Mouse (Mus musculus) effector memory CD4-positive, alpha-beta T cell, adult 5 months (primary cell): Measurements from ENCODE around the gene 4932438A13Rik. TPM values are rescaled to one million over a fixed set of nuclear protein-coding genes. Genes with fewer than 3 reads are reported as not detected.

Experiments used
- polyA plus RNA-seq: library from polyadenylated mRNA; unstranded; fragments of 100-300 nt; shearing (Covaris generic); gene quantifications from one replicate; pipeline ENCODE4 v1.2.1, GENCODE M21; 2017

4932438A13Rik gene
- 504 TPM for polyA plus RNA-seq

DNA sequence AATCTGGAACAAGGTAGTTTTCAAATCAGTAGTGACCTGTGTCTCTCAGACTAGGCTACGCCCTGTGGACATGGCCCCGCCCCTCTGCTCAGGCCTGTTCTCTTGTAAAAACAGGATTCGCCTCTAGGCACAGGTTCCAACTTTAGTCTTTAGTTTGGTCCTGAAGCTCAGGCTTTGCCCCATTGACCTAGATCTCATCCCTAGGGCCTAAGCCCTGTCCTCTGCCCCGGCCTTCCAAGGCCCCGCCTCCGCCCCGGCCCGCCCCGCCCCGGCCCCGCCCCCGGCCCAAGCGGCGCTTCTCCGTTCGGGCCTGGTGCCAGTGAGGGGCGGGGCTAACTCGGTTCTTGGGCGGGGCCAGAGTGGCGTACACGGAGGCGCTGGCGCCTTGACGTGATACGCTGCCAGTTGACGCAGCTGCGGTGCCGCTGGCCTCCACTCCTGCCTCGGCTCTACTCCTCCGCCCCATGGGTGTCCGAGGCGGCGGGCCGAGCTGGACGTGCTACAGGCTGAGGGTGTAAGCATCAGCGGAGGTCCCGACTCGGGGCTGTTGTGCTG lies at the start of gene 4932438A13Rik:
TSS of gene 4932438A13Rik (plus strand) at position 384 of the 555 bp plus-strand sequence.

DNA sequence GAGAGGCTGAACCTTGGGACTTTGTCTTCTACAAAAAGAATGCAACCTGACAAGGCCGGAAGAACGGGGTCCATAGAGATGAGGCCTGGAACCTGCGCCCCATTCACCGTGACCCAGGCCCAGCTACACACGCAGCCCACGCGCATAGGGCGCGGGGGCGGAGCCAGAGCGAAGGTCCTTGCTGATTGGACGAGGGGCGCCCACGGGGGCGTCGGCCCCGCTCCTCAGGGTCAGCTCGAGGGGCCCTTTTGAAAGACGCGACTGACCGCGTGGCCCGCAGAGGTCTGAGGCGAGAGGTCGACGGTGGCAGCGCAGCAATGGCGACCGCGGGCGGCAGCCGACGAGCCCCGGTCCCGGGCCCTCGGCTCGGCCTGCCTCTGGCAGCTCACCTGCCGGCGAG lies 200.5 kb downstream of the 4932438A13Rik start, which contains the start of gene Adad1:
TSS of gene Adad1 (plus strand) at position 122 of the 400 bp plus-strand sequence.

Other genes starting within 250 kb of the 4932438A13Rik start
- gene Bbs7, start 249.6 kb upstream of the 4932438A13Rik start, polyA plus RNA-seq = 0.57 TPM
- not detected for gene Trpc3, start 172.9 kb upstream of the 4932438A13Rik start, polyA plus RNA-seq
- not detected for gene Adad1, start 200.4 kb downstream of the 4932438A13Rik start, polyA plus RNA-seq